Mouse (Mus musculus) CD4-positive naive resting alpha-beta T cell, adult 76 days (primary cell): Measurements from ENCODE around the gene Vmn1r130. TPM values are rescaled to one million over a fixed set of nuclear protein-coding genes. Genes with fewer than 3 reads are reported as not detected.

ENCODE experiments used
- total RNA-seq: library from RNA; stranded (reverse); gene quantifications from one replicate; pipeline ENCODE4 v1.2.4, GENCODE M21; 2023

The Vmn1r130 gene
- not detected for total RNA-seq

GRCm38 (mm10) chr7:21511480-21511879 lies at the start of gene Vmn1r130:
Gene Vmn1r130, plus strand, starts transcription at chr7:21511780.

GRCm38 (mm10) chr7:21545990-21546389 lies 34.4 kb downstream of the Vmn1r130 start, which contains the start of gene Vmn1r131:
Gene Vmn1r131, minus strand, starts transcription at chr7:21546090.

Other genes starting within 250 kb of the Vmn1r130 start
- gene Vmn1r125, start 239.6 kb upstream of the Vmn1r130 start, total RNA-seq, result not detected
- not detected for gene Vmn1r126, start 210.3 kb upstream of the Vmn1r130 start, total RNA-seq
- not detected for gene Vmn1r127, start 191.9 kb upstream of the Vmn1r130 start, total RNA-seq
- gene Vmn1r128, start 162.4 kb upstream of the Vmn1r130 start, total RNA-seq, result not detected
- not detected for gene Vmn1r129, start 150.5 kb upstream of the Vmn1r130 start, total RNA-seq
- not detected for gene Gm6882, start 79.0 kb upstream of the Vmn1r130 start, total RNA-seq
- not detected for gene Vmn1r131, start 34.3 kb downstream of the Vmn1r130 start, total RNA-seq
- not detected for gene Vmn1r132, start 102.3 kb downstream of the Vmn1r130 start, total RNA-seq
- not detected for gene Gm4175, start 249.7 kb downstream of the Vmn1r130 start, total RNA-seq